Mouse (Mus musculus): ENCODE measurements around the gene Surf2.

DNA sequence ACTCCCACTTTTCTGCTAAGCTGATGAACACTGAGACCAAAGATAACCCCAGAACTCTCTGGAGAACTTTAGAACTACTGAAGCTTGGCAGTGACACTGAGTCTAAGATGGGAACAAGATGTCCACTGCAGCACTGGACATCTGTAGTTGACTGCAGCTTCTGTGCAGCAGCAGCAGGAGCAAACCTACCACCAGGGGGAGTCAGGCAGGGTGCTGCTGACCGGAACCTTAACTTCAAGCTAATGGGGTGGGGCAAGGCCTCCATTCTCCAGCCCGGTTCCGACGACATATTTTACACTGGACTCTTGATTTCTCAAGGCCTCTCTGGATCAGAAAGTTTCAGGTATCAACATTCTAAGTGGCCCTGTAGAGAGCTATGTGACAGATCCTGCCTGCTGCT lies 9.1 kb upstream of the Surf2 start:
- TF ChIP-seq POLR2A (IDR thresholded peaks at IDR 0.05; ENCODE audit: low read depth, low read length) (no peak), CTCF (conservative IDR thresholded peaks at IDR 0.05; ENCODE audit: insufficient read depth, insufficient read length, low read depth, low read length) (peak; percentile 87)

Data from kidney, adult 2 months (tissue).